Mouse (Mus musculus): ENCODE results near the gene Lsm4. TPM values are rescaled to one million over a fixed set of nuclear protein-coding genes. Genes with fewer than 3 reads are reported as not detected.

Gene Lsm4
- total and polyA plus RNA-seq, 3 experiments, result 143 to 240 (median 168) TPM

GRCm38 (mm10) chr8:70716521-70717400 is 43.7 kb downstream of the Lsm4 start:
- Histone ChIP-seq H3K9ac (ENCODE audit: insufficient read depth, low read depth) (no peak overlapping the region), H3K4me3 (replicated peaks in 1 of 3; ENCODE audit: low read depth in 2 of 3, low read length in 2 of 3, poor library complexity in 1 of 3) (no peak overlapping the region)
- in situ Hi-C loops (cut with MboI; ENCODE audit: low pct_ligation_motif_present, low pct_unique_long_range_greater_than_20kb, low sequenced_read_pairs), result loop anchor here (5.0 to 10.0 kb wide), 3 partner anchors 36 to 128 kb away; partner anchors contain the start of genes Pgpep1 and Rab3a

GRCm38 (mm10) chr8:70718297-70718696 is 45.2 kb downstream of the Lsm4 start, which contains the start of gene Gm3336:
Gene Gm3336, plus strand, starts transcription at chr8:70718543.
- no peak for DNase-seq (ENCODE audit: extremely low read depth)
- no peaks in the 10 kb centered on the region for H3K36me3 ChIP-seq (replicated peaks in 1 of 2; ENCODE audit: control insufficient read depth in 1 of 2, insufficient read depth in 1 of 2, low read length in 1 of 2)
- H3K4me2 ChIP-seq (ENCODE audit: insufficient read depth, low read depth, poor library complexity, severe bottlenecking), result peak within 1 kb of the TSS; percentile 4; the same call in 1 of the 2 replicates
- dilution Hi-C loops (cut with MboI; ENCODE audit: extremely low pct_ligation_motif_present, extremely low pct_unique_long_range_greater_than_20kb, low sequenced_read_pairs), result no loop called here
- TF ChIP-seq ZC3H11A (IDR thresholded peaks at IDR 0.05; ENCODE audit: low read depth, low read length) (peak; percentile 28; the same call in 1 of the 2 replicates), ZNF384 (IDR thresholded peaks at IDR 0.05; ENCODE audit: low read depth, low read length) (no peak), USF2 (conservative IDR thresholded peaks at IDR 0.05; ENCODE audit: low read depth, low read length) (no peak), SMC3 (IDR thresholded peaks at IDR 0.05; ENCODE audit: low read depth, low read length) (peak; percentile 83), POLR2AphosphoS2 (IDR thresholded peaks at IDR 0.05; ENCODE audit: low read depth, low read length) (no peak), GABPA (IDR thresholded peaks at IDR 0.05; ENCODE audit: insufficient replicate concordance, low read depth, low read length) (no peak), UBTF (IDR thresholded peaks at IDR 0.05; ENCODE audit: low read depth, low read length) (no peak), NELFE (IDR thresholded peaks at IDR 0.05; ENCODE audit: low read depth, low read length) (peak; percentile 19; the same call in 1 of the 2 replicates), ZMIZ1 (IDR thresholded peaks at IDR 0.05; ENCODE audit: low read depth, low read length) (no peak), EP300 (IDR thresholded peaks at IDR 0.05; ENCODE audit: low read length) (no peak), RAD21 (IDR thresholded peaks at IDR 0.05; ENCODE audit: low read depth, low read length) (peak; percentile 76), CTCF (conservative IDR thresholded peaks at IDR 0.05 in 1 of 2, IDR thresholded peaks at IDR 0.05 in 1 of 2; ENCODE audit: low read depth in 2 of 2, low read length in 2 of 2) (peak; percentile 48 to 90; a peak in 3 of 4 replicates), TCF12 (IDR thresholded peaks at IDR 0.05; ENCODE audit: low read depth, low read length) (peak; percentile 64), IRF4 (IDR thresholded peaks at IDR 0.05; ENCODE audit: low read depth, low read length) (peak; percentile 29; the same call in 1 of the 2 replicates), ELF1 (IDR thresholded peaks at IDR 0.05; ENCODE audit: low read depth, low read length) (peak; percentile 35; the same call in 1 of the 2 replicates), KAT2A (IDR thresholded peaks at IDR 0.05; ENCODE audit: insufficient replicate concordance, low read length) (no peak), USF1 (IDR thresholded peaks at IDR 0.05; ENCODE audit: low read depth, low read length) (no peak), NRF1 (IDR thresholded peaks at IDR 0.05; ENCODE audit: low read depth, low read length) (peak; percentile 53; the same call in 1 of the 2 replicates), ETS1 (conservative IDR thresholded peaks at IDR 0.05; ENCODE audit: low read depth, low read length) (no peak)
- H3K4me1 ChIP-seq (ENCODE audit: control insufficient read depth in 1 of 2, insufficient read depth in 2 of 2), result peaks cover 2 to 23% of the 10 kb centered on the region in 2 experiments
- in situ Hi-C loops (cut with MboI; ENCODE audit: low pct_ligation_motif_present, low pct_unique_long_range_greater_than_20kb, low sequenced_read_pairs), result loop anchor here (5.0 to 10.0 kb wide), 3 partner anchors 34 to 127 kb away; partner anchors contain the start of genes Pgpep1 and Rab3a
- no peak within 1 kb of the TSS for H3K9ac ChIP-seq (ENCODE audit: insufficient read depth, low read depth)
- no peak within 1 kb of the TSS for H3K4me3 ChIP-seq (replicated peaks in 1 of 3; ENCODE audit: low read depth in 2 of 3, low read length in 2 of 3, poor library complexity in 1 of 3)
- no peak within 1 kb of the TSS for H3K27ac ChIP-seq (ENCODE audit: insufficient read depth, low read depth)
- peaks cover 13% of the 10 kb centered on the region for H3K27me3 ChIP-seq (replicated peaks)
- H3K79me2 ChIP-seq (replicated peaks; ENCODE audit: control insufficient read depth, extremely low read depth, insufficient read depth, poor library complexity, severe bottlenecking), result no peaks in the 10 kb centered on the region
- H3K9me3 ChIP-seq (replicated peaks; ENCODE audit: low read length), result no peaks in the 10 kb centered on the region

More at GRCm38 (mm10) chr8:70716521-70717400, 43.7 kb downstream of the Lsm4 start:
- dilution Hi-C loops (cut with MboI; ENCODE audit: extremely low pct_ligation_motif_present, extremely low pct_unique_long_range_greater_than_20kb, low sequenced_read_pairs), result no loop called here
- Histone ChIP-seq H3K4me2 (ENCODE audit: insufficient read depth, low read depth, poor library complexity, severe bottlenecking) (no peak overlapping the region), H3K36me3 (replicated peaks in 1 of 2; ENCODE audit: control insufficient read depth in 1 of 2, insufficient read depth in 1 of 2, low read length in 1 of 2) (no peaks in the 10 kb centered on the region), H3K27ac (ENCODE audit: insufficient read depth, low read depth) (no peak overlapping the region), H3K27me3 (replicated peaks) (peaks cover 13% of the 10 kb centered on the region), H3K9me3 (replicated peaks; ENCODE audit: low read length) (no peaks in the 10 kb centered on the region), H3K79me2 (replicated peaks; ENCODE audit: control insufficient read depth, extremely low read depth, insufficient read depth, poor library complexity, severe bottlenecking) (no peaks in the 10 kb centered on the region), H3K4me1 (ENCODE audit: control insufficient read depth in 1 of 2, insufficient read depth in 2 of 2) (peaks cover 0 to 20% of the 10 kb centered on the region in 2 experiments; a peak in 3 of 4 replicates)
- DNase-seq (ENCODE audit: extremely low read depth), result no peak
- TF ChIP-seq E2F4 (IDR thresholded peaks at IDR 0.05; ENCODE audit: insufficient replicate concordance, low read depth, low read length), result no peak
- TF ChIP-seq UBTF (IDR thresholded peaks at IDR 0.05; ENCODE audit: low read depth, low read length), result no peak
- no peak for TF ChIP-seq RAD21 (IDR thresholded peaks at IDR 0.05; ENCODE audit: low read depth, low read length)
- no peak for TF ChIP-seq BHLHE40 (IDR thresholded peaks at IDR 0.05; ENCODE audit: low read depth, low read length)
- TF ChIP-seq ETS1 (conservative IDR thresholded peaks at IDR 0.05; ENCODE audit: low read depth, low read length), result no peak
- no peak for TF ChIP-seq SIN3A (IDR thresholded peaks at IDR 0.05; ENCODE audit: low read length)
- no peak for TF ChIP-seq CHD1 (IDR thresholded peaks at IDR 0.05; ENCODE audit: low read depth, low read length)
- TF ChIP-seq SMC3 (IDR thresholded peaks at IDR 0.05; ENCODE audit: low read depth, low read length), result no peak
- no peak for TF ChIP-seq USF1 (IDR thresholded peaks at IDR 0.05; ENCODE audit: low read depth, low read length)
- no peak for TF ChIP-seq POLR2A (IDR thresholded peaks at IDR 0.05; ENCODE audit: low read depth, low read length)
- no peak for TF ChIP-seq MXI1 (IDR thresholded peaks at IDR 0.05; ENCODE audit: low read depth, low read length)
- no peak for TF ChIP-seq USF2 (conservative IDR thresholded peaks at IDR 0.05; ENCODE audit: low read depth, low read length)
- no peak for TF ChIP-seq MAZ (IDR thresholded peaks at IDR 0.05; ENCODE audit: low read depth, low read length)
- no peak for TF ChIP-seq ZMIZ1 (IDR thresholded peaks at IDR 0.05; ENCODE audit: low read depth, low read length)
- TF ChIP-seq ZNF384 (IDR thresholded peaks at IDR 0.05; ENCODE audit: low read depth, low read length), result no peak
